Mouse (Mus musculus) embryo, embryonic 10.5 days (tissue): ENCODE measurements around the gene Ifi206.

ENCODE experiments used
- DNase-seq: peaks from one replicate; pipeline ENCODE4 v3.0.0-alpha.2; 2015; ENCODE audit warnings: low spot score

Gene Ifi206

GRCm38 (mm10) chr1:173418936-173419621 is 71.8 kb downstream of the Ifi206 start:
- no peak for DNase-seq

GRCm38 (mm10) chr1:173418516-173418915 is 72.3 kb downstream of the Ifi206 start:
- no peak for DNase-seq
